Mouse (Mus musculus): ENCODE measurements around the gene Bicc1.

Bicc1 gene

DNA sequence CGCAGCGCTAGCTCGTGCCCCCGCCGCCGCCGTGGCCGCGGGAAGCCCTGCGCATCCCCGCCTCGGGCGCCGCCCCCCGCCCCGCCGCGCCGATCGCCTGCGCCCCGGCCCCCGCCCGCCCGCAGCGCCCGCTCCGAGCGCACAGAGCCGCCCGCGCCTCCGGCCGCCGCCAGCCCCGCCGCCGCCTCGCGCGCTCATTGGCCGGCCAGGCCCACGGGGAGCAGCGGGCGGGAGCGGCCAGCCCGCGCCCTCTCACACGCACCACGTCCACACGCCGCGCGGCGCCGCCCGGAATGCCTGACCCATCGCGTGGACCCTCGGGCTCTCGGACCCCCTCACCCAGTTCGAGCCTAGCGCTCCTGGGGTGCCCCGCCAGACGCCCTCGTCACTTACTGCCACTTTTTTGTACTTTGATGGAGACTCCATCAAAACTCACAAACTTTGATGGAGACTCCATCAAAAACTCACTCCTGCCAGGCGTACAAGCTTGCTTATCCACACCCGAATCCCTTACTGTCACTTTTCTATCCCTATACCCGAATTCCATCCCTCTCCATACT is at the start of gene Bicc1:
Gene Bicc1, minus strand, starts transcription at position 25 of the 560 bp plus-strand sequence.
- 2% methylated on average over 39 of the region's 69 CpGs for WGBS

- 86% methylated on average over 2 of the region's 2 CpGs for WGBS
Observed at GRCm38 (mm10) chr10:71201512-71201911, 42.0 kb upstream of the Bicc1 start.

- 25% methylated on average over 5 of the region's 5 CpGs for WGBS
Observed at GRCm38 (mm10) chr10:71200964-71201363, 41.5 kb upstream of the Bicc1 start.

DNA sequence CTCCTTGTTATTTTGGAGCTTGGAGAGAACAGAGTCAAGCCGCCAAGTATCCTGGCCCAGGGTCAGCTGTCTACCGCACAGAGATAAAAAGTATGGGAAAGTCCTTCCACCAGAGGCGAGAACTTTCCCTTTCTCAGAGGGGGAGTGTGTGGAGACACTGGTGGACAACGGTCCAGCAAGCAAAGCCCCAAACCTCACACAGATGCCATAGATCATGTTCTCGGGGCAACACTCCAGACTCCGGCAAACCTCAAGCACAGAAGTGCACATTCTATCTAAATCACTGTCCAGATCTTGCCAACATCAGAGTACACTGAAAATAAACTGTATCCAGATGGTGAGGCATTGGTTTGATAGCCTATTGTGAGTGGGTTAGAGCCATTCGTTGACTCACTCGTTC is 39.2 kb upstream of the Bicc1 start:
- WGBS: 77% methylated on average over 8 of the region's 8 CpGs

- WGBS: 58% methylated on average over 14 of the region's 14 CpGs
Observed at GRCm38 (mm10) chr10:71197036-71197785, 37.7 kb upstream of the Bicc1 start.

- WGBS: 33% methylated on average over 9 of the region's 9 CpGs
Observed at GRCm38 (mm10) chr10:71195501-71195900, 36.0 kb upstream of the Bicc1 start.

- WGBS: 86% methylated on average over 7 of the region's 7 CpGs
Observed at GRCm38 (mm10) chr10:71194713-71195112, 35.2 kb upstream of the Bicc1 start.

DNA sequence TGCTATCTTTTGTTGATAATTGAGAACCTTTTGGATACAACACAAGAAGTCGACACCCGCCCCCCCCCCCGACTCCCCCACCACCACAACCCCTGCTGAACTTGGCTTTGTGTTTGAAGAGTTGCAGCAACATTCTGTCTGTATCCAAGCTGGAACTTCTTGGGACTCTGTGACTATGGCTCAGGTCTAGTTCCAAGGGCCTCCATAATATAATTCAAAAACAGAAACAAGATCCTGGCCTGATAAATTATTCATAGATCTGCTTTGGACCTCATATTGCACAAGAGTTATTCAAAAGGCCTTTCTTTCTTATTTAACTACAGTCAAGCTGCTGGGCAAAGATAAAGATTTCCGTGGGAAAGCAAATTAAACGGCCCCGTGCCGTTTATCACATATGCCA is 33.8 kb upstream of the Bicc1 start:
- WGBS: 48% methylated on average over 7 of the region's 7 CpGs

GRCm38 (mm10) chr10:71192886-71193285 is 33.4 kb upstream of the Bicc1 start:
- 71% methylated on average over 11 of the region's 11 CpGs for WGBS

GRCm38 (mm10) chr10:71188681-71189080 is 29.2 kb upstream of the Bicc1 start:
- 94% methylated on average over 4 of the region's 4 CpGs for WGBS

GRCm38 (mm10) chr10:71185059-71185458 is 25.6 kb upstream of the Bicc1 start:
- 70% methylated on average over 7 of the region's 7 CpGs for WGBS

- WGBS: 67% methylated on average over 7 of the region's 7 CpGs
Observed at GRCm38 (mm10) chr10:71183339-71184031, 24.0 kb upstream of the Bicc1 start.

DNA sequence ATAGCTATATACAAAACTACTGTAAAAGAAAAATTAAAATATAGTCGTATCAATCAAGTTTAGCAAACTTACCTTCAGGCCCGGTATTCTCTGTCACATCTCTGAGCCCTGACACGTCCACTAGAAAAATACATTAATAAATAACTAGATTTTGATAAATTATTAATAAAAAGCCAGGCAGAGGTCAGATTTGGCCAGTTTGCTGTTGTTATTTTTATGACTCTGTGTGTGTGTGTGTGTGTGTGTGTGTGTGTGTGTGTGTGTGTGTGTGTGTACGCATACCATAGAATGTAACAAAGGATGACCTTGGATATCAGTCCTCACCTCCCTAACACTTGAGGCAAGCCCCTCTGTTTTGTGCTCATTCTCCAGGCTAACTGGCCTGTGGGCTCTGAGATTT is 22.4 kb upstream of the Bicc1 start:
- 94% methylated on average over 4 of the region's 4 CpGs for WGBS

- WGBS: 87% methylated on average over 2 of the region's 2 CpGs
Observed at GRCm38 (mm10) chr10:71181091-71181490, 21.6 kb upstream of the Bicc1 start.

GRCm38 (mm10) chr10:71180057-71180456 is 20.6 kb upstream of the Bicc1 start:
- WGBS: 70% methylated on average over 2 of the region's 2 CpGs

- WGBS: 67% methylated on average over 7 of the region's 7 CpGs
Observed at GRCm38 (mm10) chr10:71177201-71177600, 17.7 kb upstream of the Bicc1 start.

DNA sequence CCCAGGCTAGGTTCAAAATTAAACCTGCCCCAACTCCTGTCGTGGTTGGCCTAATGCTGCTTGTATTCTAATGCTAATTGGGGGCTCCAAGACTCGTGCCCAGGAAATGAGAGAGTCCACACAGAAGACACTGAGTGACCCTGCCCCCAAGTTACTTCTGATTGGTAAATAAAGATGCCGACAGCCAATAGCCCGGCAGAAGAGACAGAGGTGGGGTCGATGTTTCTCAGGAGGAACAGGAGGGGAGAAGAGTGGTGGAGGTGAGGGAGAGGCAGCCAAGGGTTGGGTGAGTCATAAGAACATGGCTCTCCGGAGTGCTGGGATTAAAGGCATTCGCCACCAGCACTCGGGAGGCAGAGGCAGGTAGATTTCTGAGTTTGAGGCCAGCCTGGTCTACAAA is 16.8 kb upstream of the Bicc1 start:
- WGBS: 81% methylated on average over 8 of the region's 8 CpGs

GRCm38 (mm10) chr10:71175280-71175679 is 15.8 kb upstream of the Bicc1 start:
- WGBS: 88% methylated on average over 15 of the region's 15 CpGs

DNA sequence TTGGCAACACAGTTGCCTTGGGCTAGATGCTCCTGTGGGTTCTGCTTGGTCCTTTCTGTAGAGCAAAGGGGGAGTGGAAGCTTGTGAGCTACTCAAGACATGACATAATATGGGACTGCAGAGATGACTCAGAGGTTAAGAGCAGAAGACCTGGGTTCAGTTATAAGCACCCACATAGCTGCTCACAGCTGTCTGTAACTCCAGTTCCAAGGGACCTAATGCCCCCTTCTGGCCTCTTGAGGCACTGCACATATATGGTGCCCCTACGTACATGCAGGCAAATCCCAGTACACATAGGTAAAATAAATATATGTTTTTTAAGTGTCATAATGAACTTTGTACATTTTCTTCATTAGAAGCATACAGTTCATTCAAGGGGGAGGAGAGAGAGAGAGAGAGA is 11.9 kb upstream of the Bicc1 start:
- WGBS: 100% methylated on average over 1 of the region's 1 CpGs

DNA sequence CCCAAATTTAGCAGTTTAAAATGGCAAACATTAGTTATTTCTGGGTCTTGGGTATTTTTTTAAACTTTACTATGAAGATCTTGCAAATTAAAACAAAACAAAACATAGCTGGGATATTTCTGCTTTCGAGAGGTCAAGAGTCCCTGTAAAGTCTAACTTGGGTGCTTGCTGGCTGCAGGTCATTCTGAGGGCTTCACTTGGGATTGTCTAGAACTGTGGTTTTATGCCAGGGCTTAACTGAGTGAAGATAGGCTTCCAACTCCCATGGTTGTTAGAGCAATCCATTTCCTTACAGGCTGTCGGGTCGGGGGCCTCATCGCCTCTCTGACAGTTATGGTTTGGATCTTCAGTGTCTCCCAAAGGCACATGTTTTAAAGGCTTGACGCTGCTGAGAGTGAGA is 11.3 kb upstream of the Bicc1 start:
- WGBS: 89% methylated on average over 5 of the region's 5 CpGs

GRCm38 (mm10) chr10:71169811-71170210 is 10.3 kb upstream of the Bicc1 start:
- 83% methylated on average over 10 of the region's 10 CpGs for WGBS

DNA sequence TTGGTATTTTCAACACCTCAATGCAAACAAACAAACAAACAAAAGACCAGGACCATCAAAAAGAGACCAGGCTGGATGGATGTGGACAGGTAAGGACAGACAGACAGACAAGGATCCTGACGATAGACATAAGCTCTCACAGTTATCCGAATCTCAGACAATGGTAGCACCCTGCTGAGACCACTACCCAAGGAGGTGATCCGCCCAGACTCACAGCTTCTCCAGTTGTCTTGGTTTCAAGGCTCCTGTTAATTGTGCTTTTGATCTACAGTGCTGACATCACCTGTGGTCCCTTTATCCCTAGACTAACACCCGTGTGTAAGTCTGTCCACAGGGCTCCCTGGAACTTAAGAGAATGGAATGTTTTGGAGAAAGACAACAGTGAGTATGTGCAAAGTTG is 9.7 kb upstream of the Bicc1 start:
- 72% methylated on average over 4 of the region's 4 CpGs for WGBS

DNA sequence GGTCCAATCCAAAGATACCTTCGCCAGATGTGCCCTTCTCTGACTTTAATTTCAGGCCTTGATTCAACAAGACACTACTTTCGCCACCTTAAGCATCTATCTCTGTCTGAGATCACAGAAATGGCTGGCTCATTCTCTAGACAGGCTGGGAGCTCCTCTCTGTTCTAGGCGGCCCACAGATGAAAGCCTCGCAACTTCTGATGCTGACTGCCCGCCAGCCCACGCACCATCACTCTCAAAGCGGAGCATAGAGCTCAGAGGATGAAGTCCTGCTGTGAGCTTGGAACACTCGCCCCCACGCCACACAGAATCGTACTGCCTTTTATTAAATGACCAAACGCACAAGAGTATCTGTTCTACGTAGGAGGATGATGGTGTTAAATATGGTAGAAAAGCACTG is 949 bp upstream of the Bicc1 start:
- 73% methylated on average over 12 of the region's 12 CpGs for WGBS
